Mouse (Mus musculus) E14TG2a.4 (cell line): ENCODE data around the gene Zbtb1.

Experiments used
- H3K27me3 ChIP-seq: 2 replicates; pipeline ENCODE4 v1.6.1; 2014; ENCODE audit warnings: low read length, control low read depth; ENCODE audit not compliant: insufficient read depth
- H3K36me3 ChIP-seq: 2 replicates; pipeline ENCODE4 v1.6.1; 2014; ENCODE audit warnings: low read length, control low read depth; ENCODE audit not compliant: insufficient read depth
- H3K4me1 ChIP-seq: replicated peaks from 2 replicates; pipeline ENCODE4 v1.6.1; 2014; ENCODE audit warnings: low read depth, low read length, control low read depth
- H3K4me3 ChIP-seq: replicated peaks from 2 replicates; pipeline ENCODE4 v1.5.1; 2014; ENCODE audit warnings: mild to moderate bottlenecking, low read length
- H3K9me3 ChIP-seq: 2 replicates; pipeline ENCODE4 v1.6.1; 2014; ENCODE audit warnings: low read length, control low read depth
- CTCF ChIP-seq: conservative IDR thresholded peaks from 2 replicates; pipeline ENCODE4 v1.5.1; 2014; ENCODE audit warnings: low read length
- NANOG ChIP-seq: IDR thresholded peaks from 2 replicates; pipeline ENCODE4 v1.6.1; 2014; ENCODE audit warnings: borderline replicate concordance, low read length, mixed read lengths
- POU5F1 ChIP-seq: IDR thresholded peaks from 2 replicates; pipeline ENCODE4 v1.6.1; 2014; ENCODE audit warnings: low read length, borderline replicate concordance

Gene Zbtb1

GRCm38 (mm10) chr12:76407184-76407583 lies 37.1 kb downstream of the Zbtb1 start:
- Histone ChIP-seq H3K4me3 (no peak overlapping the region), H3K9me3 (no peaks in the 10 kb centered on the region)
- TF ChIP-seq CTCF, result no peak
- TF ChIP-seq NANOG, result no peak
- TF ChIP-seq POU5F1, result no peak

GRCm38 (mm10) chr12:76409166-76409565 lies 39.1 kb downstream of the Zbtb1 start:
- no peaks in the 10 kb centered on the region for H3K36me3 ChIP-seq
- TF ChIP-seq NANOG, result no peak
- TF ChIP-seq CTCF, result no peak
- TF ChIP-seq POU5F1, result no peak
- no peak overlapping the region for H3K4me3 ChIP-seq
- peaks cover 27% of the 10 kb centered on the region for H3K4me1 ChIP-seq
- peaks cover 36% of the 10 kb centered on the region for H3K27me3 ChIP-seq
- H3K9me3 ChIP-seq, result no peaks in the 10 kb centered on the region

More at GRCm38 (mm10) chr12:76407184-76407583, 37.1 kb downstream of the Zbtb1 start:
- Histone ChIP-seq H3K27me3 (peaks cover 46% of the 10 kb centered on the region), H3K4me1 (peaks cover 36% of the 10 kb centered on the region), H3K36me3 (no peaks in the 10 kb centered on the region)

GRCm38 (mm10) chr12:76415383-76416010 lies 45.4 kb downstream of the Zbtb1 start:
- Histone ChIP-seq H3K4me1 (peaks cover 7% of the 10 kb centered on the region), H3K9me3 (peaks cover 5% of the 10 kb centered on the region; the same call in 1 of the 2 replicates), H3K36me3 (no peaks in the 10 kb centered on the region), H3K27me3 (peaks cover 30% of the 10 kb centered on the region), H3K4me3 (no peak overlapping the region)
- TF ChIP-seq NANOG (no peak), POU5F1 (no peak), CTCF (no peak)

- Histone ChIP-seq H3K9me3 (peaks cover 5% of the 10 kb centered on the region; the same call in 1 of the 2 replicates), H3K36me3 (no peaks in the 10 kb centered on the region), H3K27me3 (peaks cover 32% of the 10 kb centered on the region), H3K4me3 (peak within 1 kb of the TSS; percentile 74), H3K4me1 (peaks cover 5% of the 10 kb centered on the region)
- no peak for TF ChIP-seq CTCF
- TF ChIP-seq POU5F1, result no peak
- TF ChIP-seq NANOG, result no peak
Observed at GRCm38 (mm10) chr12:76417433-76417854, 47.4 kb downstream of the Zbtb1 start, which contains the start of gene Ppp1r36. Gene Ppp1r36 (plus strand): TSS chr12:76417538.

- H3K9me3 ChIP-seq, result peaks cover 5% of the 10 kb centered on the region; the same call in 1 of the 2 replicates
- TF ChIP-seq NANOG (no peak), POU5F1 (no peak), CTCF (peak; percentile 43)
- H3K27me3 ChIP-seq, result peaks cover 32% of the 10 kb centered on the region
- H3K36me3 ChIP-seq, result no peaks in the 10 kb centered on the region
- H3K4me1 ChIP-seq, result peaks cover 5% of the 10 kb centered on the region
- H3K4me3 ChIP-seq, result no peak overlapping the region
Observed at GRCm38 (mm10) chr12:76418346-76418745, 48.3 kb downstream of the Zbtb1 start.

GRCm38 (mm10) chr12:76425256-76425655 lies 55.2 kb downstream of the Zbtb1 start:
- Histone ChIP-seq H3K36me3 (no peaks in the 10 kb centered on the region), H3K4me1 (peaks cover 10% of the 10 kb centered on the region), H3K9me3 (peaks cover 3% of the 10 kb centered on the region; the same call in 1 of the 2 replicates), H3K4me3 (no peak overlapping the region), H3K27me3 (peaks cover 32% of the 10 kb centered on the region)
- TF ChIP-seq NANOG, result no peak
- TF ChIP-seq POU5F1, result no peak
- no peak for TF ChIP-seq CTCF

GRCm38 (mm10) chr12:76427546-76427945 lies 57.5 kb downstream of the Zbtb1 start:
- H3K4me3 ChIP-seq, result peak overlapping the region; percentile 37; the same call in 1 of the 2 replicates
- no peak for TF ChIP-seq NANOG
- TF ChIP-seq POU5F1, result no peak
- TF ChIP-seq CTCF, result no peak
- no peaks in the 10 kb centered on the region for H3K36me3 ChIP-seq
- H3K9me3 ChIP-seq, result peaks cover 3% of the 10 kb centered on the region; the same call in 1 of the 2 replicates
- peaks cover 33% of the 10 kb centered on the region for H3K27me3 ChIP-seq
- H3K4me1 ChIP-seq, result peaks cover 10% of the 10 kb centered on the region

GRCm38 (mm10) chr12:76430879-76431406 lies 60.9 kb downstream of the Zbtb1 start:
- Histone ChIP-seq H3K4me1 (peaks cover 25% of the 10 kb centered on the region), H3K4me3 (no peak overlapping the region), H3K27me3 (peaks cover 55% of the 10 kb centered on the region), H3K9me3 (no peaks in the 10 kb centered on the region), H3K36me3 (no peaks in the 10 kb centered on the region)
- TF ChIP-seq NANOG (no peak), CTCF (no peak), POU5F1 (no peak)
